Mouse (Mus musculus) retina, embryonic 14.5 days (tissue): ENCODE results near the gene Acot4.
"Not testable (repeated sequence)": the region's sequence is repeated elsewhere in the genome, so short reads cannot be mapped to it uniquely, and the experiment has no call there.

Source experiments
- DNase-seq: peaks from one replicate; pipeline ENCODE4 v3.0.0-alpha.2; 2015; ENCODE audit warnings: low spot score

The Acot4 gene

DNA sequence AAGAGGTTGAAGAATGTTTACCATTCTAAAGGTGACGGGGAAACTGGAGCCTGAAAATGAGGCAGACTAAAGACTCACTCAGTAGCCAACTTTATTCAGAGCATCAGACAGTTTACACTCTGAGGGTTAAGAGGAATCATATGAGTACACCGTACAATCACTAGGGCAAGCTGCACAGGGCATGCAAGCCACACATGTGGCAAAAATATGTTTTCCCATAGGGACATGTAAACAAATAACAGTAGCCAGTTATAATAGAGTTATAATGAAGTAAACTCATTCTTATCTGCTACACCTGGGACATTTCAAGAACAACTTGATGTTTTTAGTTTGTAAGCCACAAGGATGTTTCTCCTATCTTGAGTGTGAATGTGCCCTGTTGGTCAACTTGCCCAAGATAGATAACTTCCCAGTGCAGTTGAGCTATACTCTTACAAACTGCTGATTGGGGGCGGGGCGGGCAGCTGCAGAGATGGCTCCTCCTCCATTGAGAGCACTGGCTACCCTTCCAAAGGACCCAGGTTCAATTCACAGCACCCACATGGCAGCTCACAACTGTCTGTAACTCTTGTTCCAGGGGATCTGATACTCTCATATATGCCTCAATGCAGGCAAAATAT is 39.3 kb downstream of the Acot4 start:
- no peak for DNase-seq

DNA sequence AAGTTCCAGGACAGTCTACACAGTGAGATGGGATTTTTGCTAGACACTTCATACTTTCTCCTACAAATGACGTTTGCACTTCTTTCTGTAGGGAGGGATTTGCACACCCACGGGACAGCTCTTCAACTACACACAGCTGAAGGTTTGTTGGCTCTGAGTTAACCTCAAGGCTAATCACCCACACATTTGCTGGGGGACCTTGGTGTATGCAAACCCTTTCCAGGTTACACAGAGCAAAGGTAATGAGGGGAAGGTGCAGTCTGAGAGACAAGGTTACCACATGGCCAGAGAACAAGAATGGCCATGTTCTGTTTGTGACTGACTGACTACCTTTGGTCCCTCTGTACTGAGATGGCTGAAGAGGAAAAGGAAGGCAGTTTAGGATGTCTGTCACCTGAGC is 45.7 kb downstream of the Acot4 start:
- DNase-seq: no peak

DNA sequence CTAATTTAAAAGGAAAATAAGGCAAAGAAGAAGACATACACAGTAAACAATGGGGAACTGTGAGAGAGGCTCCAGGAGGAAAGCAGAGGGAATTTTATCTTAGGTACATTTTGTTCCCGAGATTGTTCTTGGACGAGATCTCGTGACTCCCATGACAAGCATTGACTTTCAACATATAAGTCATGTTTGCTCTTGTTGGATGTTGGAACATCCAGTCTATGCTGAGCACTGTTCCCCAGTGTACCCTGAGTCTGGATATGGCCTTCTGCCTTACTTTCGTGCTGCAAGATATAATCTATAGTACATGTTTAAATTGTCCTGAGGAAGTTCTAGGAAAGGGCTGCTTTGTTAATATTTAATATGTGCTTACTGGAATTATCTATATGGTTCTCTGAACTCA is 46.4 kb downstream of the Acot4 start:
- DNase-seq: no peak

DNA sequence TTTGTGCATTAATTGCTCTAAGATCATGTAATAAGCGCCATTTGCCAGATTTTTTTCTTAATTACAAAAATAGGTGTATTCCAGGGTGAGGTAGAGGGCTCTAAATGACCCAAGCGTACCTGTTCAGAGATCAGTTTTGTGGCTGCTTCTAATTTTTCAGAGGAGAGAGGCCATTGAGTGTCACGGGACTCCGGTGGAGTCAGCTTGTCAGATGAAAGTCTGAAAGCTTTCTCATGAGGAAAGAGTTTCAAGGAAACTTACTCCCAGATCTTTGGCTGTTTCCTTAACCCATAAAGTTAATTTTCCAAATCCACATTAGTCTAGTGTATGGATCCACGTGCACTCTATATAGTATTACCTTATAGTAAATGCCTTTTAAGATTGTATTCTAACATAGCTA is 56.5 kb downstream of the Acot4 start:
- DNase-seq: not testable (repeated sequence)
